11 mouse cellular contexts compared by ENCODE assay signal in genomic region chr1:90234620-90235054, GRCm38 (mm10). TPM values are rescaled to one million over a fixed set of nuclear protein-coding genes. Genes with fewer than 3 reads are reported as not detected.
DNase-seq lines count a peak whose midpoint lies in the region; ATAC-seq and TF ChIP-seq lines count a peak whose summit lies in the region.
"Had no signal": no experiment of that assay in that cellular context is flagged by ENCODE, and none has a peak within 500 bp of the region (broad histone marks: within the 10 kb centered on the region; RNA-seq: fewer than 3 reads in every experiment).

No protein-coding gene starts in this region.

- H3K4me3 ChIP-seq in liver, postnatal 0 days (ENCODE audit: low read depth, low read length), result no peak overlapping the region
- H3K4me3 ChIP-seq in liver, embryonic 12.5 days, result no peak overlapping the region
- H3K4me3 ChIP-seq: neural tube, embryonic 12.5 days; stomach, embryonic 15.5 days had no signal

- no peaks in the 10 kb centered on the region; the same call in 1 of the 2 replicates for H3K4me1 ChIP-seq in liver, postnatal 0 days (ENCODE audit: insufficient read depth)
- H3K4me1 ChIP-seq in liver, embryonic 12.5 days, result peaks cover 2% of the 10 kb centered on the region; the same call in 1 of the 2 replicates
- H3K4me1 ChIP-seq: neural tube, embryonic 12.5 days; stomach, embryonic 15.5 days had no signal

- TF ChIP-seq CTCF in liver, postnatal 0 days (IDR thresholded peaks at IDR 0.05; ENCODE audit: low read depth), result no peak

- TF ChIP-seq EP300 in liver, postnatal 0 days (IDR thresholded peaks at IDR 0.05; ENCODE audit: low read depth), result peak; percentile 73

- H3K4me2 ChIP-seq in liver, postnatal 0 days (ENCODE audit: low read depth, low read length), result no peak overlapping the region
- no peak overlapping the region for H3K4me2 ChIP-seq in liver, embryonic 12.5 days
- H3K4me2 ChIP-seq: neural tube, embryonic 12.5 days; stomach, embryonic 15.5 days had no signal

- no peak overlapping the region for H3K9ac ChIP-seq in liver, postnatal 0 days (replicated peaks)
- H3K9ac ChIP-seq in liver, embryonic 12.5 days, result no peak overlapping the region
- H3K9ac ChIP-seq: neural tube, embryonic 12.5 days; stomach, embryonic 15.5 days had no signal

- peak; percentile 61 for DNase-seq in liver, postnatal 0 days
- peak; percentile 65 for DNase-seq in heart, postnatal 10 days
- peak; percentile 50 for DNase-seq in mesoderm, embryonic 11.5 days (ENCODE audit: low read depth, low spot score)
- no peak for DNase-seq in cerebellum, adult 11 months
- DNase-seq in layer of hippocampus, postnatal 10 days (ENCODE audit: low spot score in 2 of 2), result no peak
- no peak for DNase-seq in left cerebral cortex, adult 18-20 months (ENCODE audit: low spot score in 2 of 2)
- DNase-seq: kidney, postnatal 4 days had no signal

- H3K36me3 ChIP-seq in liver, postnatal 0 days (replicated peaks; ENCODE audit: insufficient read depth, low read length), result no peaks in the 10 kb centered on the region
- H3K36me3 ChIP-seq in liver, embryonic 12.5 days, result no peaks in the 10 kb centered on the region
- H3K36me3 ChIP-seq: neural tube, embryonic 12.5 days; stomach, embryonic 15.5 days had no signal

- 58% methylated on average over 11 of the region's 11 CpGs for WGBS in liver, postnatal 0 days (ENCODE audit: insufficient replicate concordance)
- WGBS in liver, embryonic 12.5 days (ENCODE audit: insufficient replicate concordance), result 56% methylated on average over 11 of the region's 11 CpGs

- ATAC-seq in liver, postnatal 0 days, result peak; percentile 76
- ATAC-seq in liver, embryonic 12.5 days, result no peak
- peak; percentile 42; the same call in 1 of the 2 replicates for ATAC-seq in common myeloid progenitor, adult 5-6 weeks (replicated peaks; ENCODE audit: low read depth, poor library complexity, severe bottlenecking)

- 0 out of 2 replicates have a peak, but pooled peaks cover 3% of the 10 kb centered on the region for H3K9me3 ChIP-seq in liver, postnatal 0 days (ENCODE audit: low read length)
- no peaks in the 10 kb centered on the region for H3K9me3 ChIP-seq in liver, embryonic 12.5 days (replicated peaks)
- H3K9me3 ChIP-seq: stomach, embryonic 15.5 days had no signal

- no peaks in the 10 kb centered on the region for H3K27me3 ChIP-seq in liver, postnatal 0 days (ENCODE audit: insufficient read depth, low read length)
- peaks cover 19% of the 10 kb centered on the region; the same call in 1 of the 2 replicates for H3K27me3 ChIP-seq in liver, embryonic 12.5 days (replicated peaks)
- H3K27me3 ChIP-seq: neural tube, embryonic 12.5 days; stomach, embryonic 15.5 days had no signal

- intact Hi-C loops in heart, postnatal 10 days (cut with DNase I), result no loop called here

- H3K27ac ChIP-seq in liver, postnatal 0 days (ENCODE audit: low read depth), result no peak overlapping the region
- H3K27ac ChIP-seq in liver, embryonic 12.5 days, result no peak overlapping the region
- H3K27ac ChIP-seq: neural tube, embryonic 12.5 days; stomach, embryonic 15.5 days had no signal

RNA-seq across cellular contexts. Expression of gene Ackr3, which starts 30.9 kb away (rescaled TPM):
- 2.3 and 2.5 TPM in 2 replicates for polyA plus RNA-seq in liver, postnatal 0 days (2015; fragmentation: Nextera tagmentation; extraction: Ambion mirVana)
- polyA plus RNA-seq in liver, embryonic 12.5 days (2016; fragmentation: Nextera tagmentation; extraction: Ambion mirVana), result 9.0 and 10.4 TPM in 2 replicates
- total RNA-seq in common myeloid progenitor, adult 5-6 weeks (2017), result not detected in 2 replicates
- 10 to 100 TPM; 45.4 to 48.9 TPM for total RNA-seq in heart, postnatal 10 days (2021)
- 1 to 10 TPM; 8.4 to 8.5 TPM for total RNA-seq in layer of hippocampus, postnatal 10 days (2021)
- total RNA-seq in left cerebral cortex, adult 18-20 months (2021), result 1 to 10 TPM; 7.2 to 7.8 TPM

Comparison
In these comparisons a context has a peak if more than half of its experiments do, and no peak if none do; other contexts are left out.
1. DNase-seq: peak in liver, postnatal 0 days (single experiment), heart, postnatal 10 days (2 of 2) and mesoderm, embryonic 11.5 days (single experiment); none in cerebellum, adult 11 months (single experiment), layer of hippocampus, postnatal 10 days (0 of 2) and left cerebral cortex, adult 18-20 months (0 of 2).
2. RNA of gene Ackr3, which starts 30.9 kb away (total RNA-seq): 45.4 to 48.9 TPM in heart, postnatal 10 days; 8.4 to 8.5 TPM in layer of hippocampus, postnatal 10 days, 7.2 to 7.8 TPM in left cerebral cortex, adult 18-20 months and not detected in common myeloid progenitor, adult 5-6 weeks; every median in the first group is over 4 times any median in the second.